Mouse (Mus musculus) cortical plate, adult 2 months (tissue): ENCODE measurements at regions not wholly inside any gene's neighbourhood (a gene's known extent, or its start where the extent isn't known, plus 50 kb on each side); places are given as distances from the start of the nearest gene placed in this dataset.

Experiments used
- H3K27ac ChIP-seq: fragments of 200-500 bp; 2 replicates; pipeline ENCODE4 v1.5.1; 2012; ENCODE audit warnings: low read length, control low read depth, inconsistent platforms; ENCODE audit not compliant: insufficient read depth
- H3K4me1 ChIP-seq: fragments of 200-500 bp; 2 replicates; pipeline ENCODE4 v1.6.1; 2011; ENCODE audit warnings: low read length; ENCODE audit not compliant: control insufficient read depth, insufficient read depth
- H3K4me3 ChIP-seq: fragments of 200-500 bp; 2 replicates; pipeline ENCODE4 v1.5.1; 2011; ENCODE audit warnings: mild to moderate bottlenecking, low read length, control low read depth; ENCODE audit not compliant: insufficient read depth
- CTCF ChIP-seq: fragments of 200-500 bp; IDR thresholded peaks from 2 replicates; pipeline ENCODE4 v1.5.1; 2011; ENCODE audit warnings: mild to moderate bottlenecking, control low read depth, low read length; ENCODE audit not compliant: insufficient read depth; ENCODE audit errors: extremely low read depth
- POLR2A ChIP-seq: fragments of 200-500 bp; IDR thresholded peaks from 2 replicates; pipeline ENCODE4 v1.6.1; 2011; ENCODE audit warnings: mild to moderate bottlenecking, low read length, control low read depth; ENCODE audit not compliant: insufficient read depth; ENCODE audit errors: extremely low read depth

DNA sequence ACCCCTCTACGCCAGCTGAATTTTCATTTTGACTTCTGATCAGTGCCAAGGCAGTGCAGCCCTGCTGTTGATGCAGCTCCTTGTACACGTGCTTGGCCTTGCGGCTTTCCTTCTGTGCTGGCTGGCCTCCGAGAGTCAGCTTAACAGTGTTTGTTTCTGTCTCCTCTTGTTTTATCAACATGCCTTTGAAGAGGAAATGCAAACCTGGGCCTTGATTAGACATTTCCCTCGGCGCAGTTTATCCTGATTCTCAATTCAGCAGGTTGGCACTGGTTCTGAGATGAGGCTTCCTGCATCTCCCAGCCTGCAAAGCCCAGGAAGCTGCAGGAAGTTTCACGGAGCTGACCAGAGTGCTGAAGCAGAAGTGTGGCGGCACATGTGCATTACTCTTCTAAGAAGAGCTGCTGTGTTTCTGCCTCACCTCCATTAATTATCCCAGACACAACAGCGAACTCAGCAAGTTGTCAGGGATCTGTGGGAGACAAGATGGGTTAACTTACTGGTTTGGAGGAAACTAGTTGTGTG lies 184.4 kb upstream of the Rbfox1 start:
- no peak overlapping the region for H3K27ac ChIP-seq
- H3K4me1 ChIP-seq: no peaks in the 10 kb centered on the region
- no peak overlapping the region for H3K4me3 ChIP-seq
- no peak for TF ChIP-seq CTCF
- TF ChIP-seq POLR2A: no peak

DNA sequence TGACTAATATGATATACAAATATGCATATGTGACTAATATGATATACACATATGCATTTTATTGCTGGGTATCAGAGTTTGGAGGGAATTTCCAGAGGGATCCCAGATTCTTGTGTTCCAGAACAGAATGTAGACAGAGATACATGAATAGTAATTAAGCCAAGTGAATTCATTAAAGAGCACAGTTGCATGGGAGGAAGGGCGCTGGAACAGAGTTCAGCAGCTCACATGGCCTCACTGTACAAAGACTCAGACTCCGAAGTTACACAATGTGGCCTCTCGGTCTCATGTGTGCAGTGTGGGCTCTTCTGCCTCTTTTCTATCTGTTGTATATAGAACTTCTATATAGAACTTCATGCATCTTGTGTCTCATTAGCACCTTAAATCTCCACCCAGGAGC lies 196.8 kb upstream of the Rbfox1 start:
- no peak overlapping the region for H3K27ac ChIP-seq
- H3K4me3 ChIP-seq: no peak overlapping the region
- no peaks in the 10 kb centered on the region for H3K4me1 ChIP-seq
- TF ChIP-seq POLR2A (no peak), CTCF (no peak)

DNA sequence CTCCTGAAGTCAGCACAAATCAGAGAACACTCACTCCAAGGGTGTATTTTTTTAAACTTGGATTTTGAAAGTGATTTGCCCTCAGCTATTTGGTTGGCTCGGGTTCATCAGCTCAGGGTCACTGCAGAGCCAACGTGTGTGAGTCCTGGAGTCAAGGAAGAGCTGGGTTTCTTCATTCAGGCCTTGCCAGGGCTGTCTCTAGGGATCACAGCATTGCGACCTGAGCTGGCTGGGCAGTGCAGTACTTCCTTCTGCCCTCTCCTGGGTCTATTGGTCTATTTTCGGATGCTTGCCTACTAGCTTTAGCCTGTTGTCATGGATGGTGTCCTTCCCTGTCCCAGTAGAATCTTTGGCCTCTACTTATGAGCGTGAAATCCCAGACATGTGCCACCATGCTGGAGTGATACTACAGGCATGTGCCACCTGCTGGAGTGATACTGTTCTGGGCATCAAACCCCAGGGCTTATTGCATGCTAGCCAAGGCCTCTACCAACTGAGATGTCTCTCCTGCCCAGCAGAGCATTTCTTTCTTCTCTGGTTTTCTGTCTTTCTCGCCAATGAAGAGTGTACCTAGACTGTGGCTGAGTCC lies 211.7 kb upstream of the Rbfox1 start:
- Histone ChIP-seq H3K4me3 (no peak overlapping the region), H3K27ac (no peak overlapping the region), H3K4me1 (peaks cover 1% of the 10 kb centered on the region)
- TF ChIP-seq CTCF (no peak), POLR2A (no peak)

DNA sequence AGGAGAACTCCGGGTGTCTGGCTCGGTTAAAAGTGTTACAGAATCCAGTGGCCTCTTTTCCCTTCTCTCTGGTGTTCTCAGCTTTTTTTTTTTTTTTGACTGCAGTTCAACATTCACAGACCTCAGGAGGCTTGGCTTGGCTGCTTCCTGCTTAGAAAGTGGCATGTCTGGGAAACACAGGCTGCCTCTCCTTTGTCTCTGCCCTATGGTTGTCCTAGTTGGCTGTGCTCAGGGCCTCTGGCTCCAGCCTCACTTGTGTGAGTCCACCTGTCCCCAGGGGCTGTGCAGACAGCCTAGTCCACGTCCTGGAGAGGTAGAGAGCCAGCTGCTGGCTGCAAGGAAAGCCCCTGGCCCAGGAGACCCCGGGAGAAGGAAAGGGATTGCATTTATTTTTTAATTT lies 212.3 kb upstream of the Rbfox1 start:
- Histone ChIP-seq H3K27ac (no peak overlapping the region), H3K4me3 (no peak overlapping the region), H3K4me1 (peaks cover 1% of the 10 kb centered on the region)
- no peak for TF ChIP-seq POLR2A
- no peak for TF ChIP-seq CTCF

DNA sequence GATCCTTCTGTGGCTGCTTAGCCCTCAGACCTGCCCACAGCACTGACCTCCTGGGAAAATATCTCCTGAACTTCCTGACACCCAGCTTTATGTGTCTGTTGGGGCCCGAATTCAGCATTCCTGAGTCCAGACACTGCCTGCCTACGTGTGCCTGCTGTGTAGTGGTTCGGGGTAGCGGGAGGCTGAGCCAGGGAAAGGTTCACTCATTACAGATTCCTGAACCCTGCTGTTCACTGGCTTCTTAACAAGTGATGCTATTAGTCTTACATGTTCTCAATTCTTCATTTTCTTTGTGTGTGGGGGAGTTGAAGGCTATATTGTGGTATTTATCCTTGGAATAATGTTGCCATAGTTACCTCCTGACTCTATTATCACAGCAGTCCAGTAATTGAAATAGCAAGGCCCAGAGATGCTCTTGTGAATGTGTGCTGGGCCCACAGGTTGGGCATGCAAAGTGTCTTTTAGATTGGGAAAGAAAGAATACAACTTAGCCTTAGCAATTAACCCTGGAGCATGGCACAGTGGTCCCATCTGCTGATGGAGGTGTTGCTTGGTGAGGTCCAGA lies 216.7 kb upstream of the Rbfox1 start:
- no peak overlapping the region for H3K27ac ChIP-seq
- no peak overlapping the region for H3K4me3 ChIP-seq
- H3K4me1 ChIP-seq: no peaks in the 10 kb centered on the region; the same call in none of the 2 replicates
- TF ChIP-seq POLR2A (no peak), CTCF (no peak)

DNA sequence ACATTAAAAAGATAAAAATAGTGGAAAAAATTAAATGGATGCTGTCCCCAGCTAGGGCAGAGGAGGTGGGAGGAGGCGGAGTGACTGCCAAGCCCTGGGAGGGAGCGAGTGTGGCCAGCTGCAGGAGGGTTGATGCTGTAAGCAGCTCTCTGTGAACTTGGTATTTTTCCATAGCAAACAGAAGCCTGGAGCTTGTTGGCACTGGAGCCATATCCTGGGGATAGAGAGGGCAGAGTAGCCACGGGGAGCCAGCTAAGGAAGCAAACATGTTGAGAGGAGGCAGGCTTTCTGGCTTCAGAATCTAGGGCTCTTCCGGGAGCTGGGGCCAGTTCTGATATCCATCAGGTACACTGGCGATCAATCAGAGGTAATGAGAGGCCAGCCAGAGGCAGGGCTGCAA lies 223.2 kb upstream of the Rbfox1 start:
- Histone ChIP-seq H3K4me1 (peaks cover 3% of the 10 kb centered on the region; the same call in 1 of the 2 replicates), H3K4me3 (no peak overlapping the region), H3K27ac (no peak overlapping the region)
- TF ChIP-seq CTCF (no peak), POLR2A (no peak)

DNA sequence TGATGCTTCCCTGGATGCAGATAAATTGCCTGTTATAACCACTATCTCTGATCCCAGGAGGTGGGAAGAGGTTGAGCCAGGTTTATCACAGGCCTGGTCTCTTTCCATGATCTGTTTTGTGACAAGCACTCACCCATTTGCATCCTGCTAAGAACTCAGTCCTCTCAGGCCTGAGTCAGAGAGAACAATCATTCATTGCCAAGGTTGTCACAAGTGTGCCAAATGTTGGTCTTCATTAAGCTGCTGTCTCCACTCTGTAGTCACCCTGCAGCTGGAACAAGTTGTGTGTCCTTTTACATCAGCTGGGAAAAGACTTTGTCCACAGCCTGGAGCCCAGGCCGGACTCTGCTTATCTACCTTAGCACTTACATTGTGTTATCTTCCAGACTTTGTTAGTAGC lies 233.6 kb upstream of the Rbfox1 start:
- no peak overlapping the region for H3K27ac ChIP-seq
- TF ChIP-seq CTCF (no peak), POLR2A (no peak)
- no peaks in the 10 kb centered on the region for H3K4me1 ChIP-seq
- H3K4me3 ChIP-seq: no peak overlapping the region

DNA sequence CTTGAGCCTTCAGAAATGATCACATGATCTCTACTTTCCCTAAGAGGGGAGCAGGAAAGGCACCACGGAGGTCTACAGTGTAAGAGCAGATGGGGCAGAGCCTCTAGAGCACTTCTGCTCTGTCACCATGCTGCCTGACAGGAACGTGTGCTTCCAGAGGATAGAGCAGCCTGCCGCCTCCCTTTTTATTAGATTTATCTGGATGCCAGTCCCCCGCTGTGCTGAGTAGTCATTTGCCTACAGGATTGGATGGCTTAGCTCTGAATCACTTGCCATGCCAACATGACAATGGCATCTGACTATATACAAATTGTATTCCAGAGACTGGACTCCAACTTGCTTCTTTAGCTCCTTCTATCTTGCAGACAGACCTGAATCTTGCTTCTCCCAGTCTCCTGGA lies 234.2 kb upstream of the Rbfox1 start:
- Histone ChIP-seq H3K4me1 (no peaks in the 10 kb centered on the region), H3K27ac (no peak overlapping the region), H3K4me3 (no peak overlapping the region)
- TF ChIP-seq CTCF: no peak

DNA sequence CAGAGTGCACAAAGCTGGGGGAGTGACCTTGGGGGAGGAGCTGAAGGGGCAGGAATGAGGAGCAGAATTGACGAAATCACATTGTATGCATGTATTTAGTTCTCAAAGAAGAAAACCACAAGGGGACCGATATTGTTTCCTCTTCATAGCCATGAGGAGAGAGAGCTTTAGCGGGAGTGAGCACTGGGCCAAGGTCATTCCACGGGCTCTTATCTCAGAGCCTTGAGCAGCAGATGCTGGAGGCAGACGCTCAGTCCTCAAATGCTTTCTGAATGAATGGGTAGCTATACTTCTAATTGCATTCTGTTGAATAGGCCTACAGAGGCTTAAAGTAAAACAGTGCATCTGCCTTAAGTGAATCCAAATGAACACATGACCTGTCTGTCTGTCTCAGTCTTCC lies 245.2 kb upstream of the Rbfox1 start:
- H3K4me3 ChIP-seq: no peak overlapping the region
- H3K4me1 ChIP-seq: no peaks in the 10 kb centered on the region
- H3K27ac ChIP-seq: no peak overlapping the region
- TF ChIP-seq POLR2A (no peak), CTCF (no peak)

DNA sequence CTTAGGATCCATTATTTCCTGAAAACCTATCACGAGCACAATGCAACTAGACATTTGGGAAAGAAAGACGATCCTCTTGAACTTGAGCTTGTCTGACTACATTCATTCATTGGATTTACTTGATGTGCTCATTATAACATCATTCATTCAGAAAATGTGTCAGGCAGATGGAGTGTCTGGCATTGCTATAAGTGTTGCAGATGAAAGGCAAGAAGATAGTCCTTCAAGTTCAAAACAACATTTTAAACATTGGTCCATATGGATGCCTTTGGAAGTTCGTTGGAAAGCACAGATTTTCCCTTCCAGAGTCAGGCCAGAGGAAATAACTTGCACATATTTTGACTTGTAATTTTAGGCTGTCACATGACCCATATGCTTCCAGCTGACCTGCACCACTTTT lies 255.2 kb upstream of the Rbfox1 start:
- Histone ChIP-seq H3K4me3 (no peak overlapping the region), H3K27ac (no peak overlapping the region), H3K4me1 (no peaks in the 10 kb centered on the region)
- TF ChIP-seq POLR2A: no peak
- TF ChIP-seq CTCF: no peak

DNA sequence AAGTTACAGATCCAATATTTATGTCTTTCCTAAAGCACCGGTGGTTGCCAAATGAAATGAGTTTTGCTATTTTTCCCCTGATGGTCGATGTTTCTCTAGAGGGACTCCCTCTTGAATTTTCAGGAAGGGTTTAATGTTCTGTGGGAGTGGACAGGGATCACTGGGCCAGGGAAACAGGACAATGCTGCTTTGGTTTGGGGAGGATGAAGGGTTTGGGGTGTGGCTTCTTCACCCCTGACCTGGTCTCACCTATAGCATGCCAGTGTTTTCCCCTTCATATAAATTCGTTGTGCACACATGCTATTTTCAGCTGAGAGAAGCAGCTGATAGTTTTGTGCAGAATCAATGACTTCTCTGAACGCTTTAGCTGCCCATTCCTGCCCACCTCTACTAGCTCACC lies 257.2 kb upstream of the Rbfox1 start:
- Histone ChIP-seq H3K4me3 (no peak overlapping the region), H3K27ac (no peak overlapping the region), H3K4me1 (no peaks in the 10 kb centered on the region)
- TF ChIP-seq CTCF: no peak
- no peak for TF ChIP-seq POLR2A
